Mouse (Mus musculus) bone marrow macrophage, adult 2 months (primary cell): Measurements from ENCODE around the gene Krt71. TPM values are rescaled to one million over a fixed set of nuclear protein-coding genes. Genes with fewer than 3 reads are reported as not detected.
A peak's percentile ranks its signal among the peaks of the same experiment; 100 is the strongest.

Source experiments
- H3K27ac ChIP-seq: 2 replicates; pipeline ENCODE4 v1.5.1; 2012; ENCODE audit warnings: low read depth, low read length; ENCODE audit not compliant: insufficient read depth
- H3K4me1 ChIP-seq: 2 replicates; pipeline ENCODE4 v1.6.1; 2012; ENCODE audit warnings: low read length; ENCODE audit not compliant: control insufficient read depth, insufficient read depth
- H3K4me3 ChIP-seq: 2 replicates; pipeline ENCODE4 v1.5.1; 2012; ENCODE audit warnings: mild to moderate bottlenecking, low read length, moderate library complexity; ENCODE audit not compliant: insufficient read depth
- CTCF ChIP-seq: IDR thresholded peaks from 2 replicates; pipeline ENCODE4 v1.5.1; 2012; ENCODE audit warnings: low read depth, mild to moderate bottlenecking, low read length, moderate library complexity
- POLR2A ChIP-seq: IDR thresholded peaks from 2 replicates; pipeline ENCODE4 v1.6.1; 2012; ENCODE audit warnings: mild to moderate bottlenecking, low read depth, low read length, borderline replicate concordance
- polyA plus RNA-seq: library from polyadenylated mRNA; stranded (reverse); fragments of >200 nt; gene quantifications from 2 replicates; pipeline ENCODE4 v1.2.4, GENCODE M21; 2012; ENCODE audit not compliant: missing spikeins, insufficient read depth, insufficient read length

Gene Krt71
- not detected in 2 replicates for polyA plus RNA-seq

DNA sequence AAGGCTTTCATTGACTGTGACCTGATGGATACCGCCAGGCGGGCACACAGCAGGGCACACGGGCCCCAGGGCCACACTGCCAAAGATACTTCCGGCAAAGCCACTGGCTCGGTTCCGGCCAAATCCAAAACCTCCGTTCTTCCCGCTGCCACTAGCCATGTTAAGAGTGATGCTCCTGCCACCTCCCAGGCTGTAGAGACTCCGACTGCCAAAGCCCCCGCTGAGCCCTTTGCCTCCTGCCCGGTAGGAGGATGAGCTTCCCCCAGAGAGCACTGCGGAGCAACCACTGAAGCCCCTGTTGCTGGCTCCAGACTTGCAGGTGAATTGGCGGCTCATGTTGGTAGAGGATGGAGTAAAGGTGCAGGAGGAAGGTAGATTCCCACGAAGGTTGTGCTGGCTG lies at the start of gene Krt71:
TSS of gene Krt71 (minus strand) at position 399 of the 400 bp plus-strand sequence.
- no peak within 1 kb of the TSS for H3K4me3 ChIP-seq
- TF ChIP-seq CTCF: no peak
- no peak for TF ChIP-seq POLR2A
- no peak within 1 kb of the TSS for H3K27ac ChIP-seq

DNA sequence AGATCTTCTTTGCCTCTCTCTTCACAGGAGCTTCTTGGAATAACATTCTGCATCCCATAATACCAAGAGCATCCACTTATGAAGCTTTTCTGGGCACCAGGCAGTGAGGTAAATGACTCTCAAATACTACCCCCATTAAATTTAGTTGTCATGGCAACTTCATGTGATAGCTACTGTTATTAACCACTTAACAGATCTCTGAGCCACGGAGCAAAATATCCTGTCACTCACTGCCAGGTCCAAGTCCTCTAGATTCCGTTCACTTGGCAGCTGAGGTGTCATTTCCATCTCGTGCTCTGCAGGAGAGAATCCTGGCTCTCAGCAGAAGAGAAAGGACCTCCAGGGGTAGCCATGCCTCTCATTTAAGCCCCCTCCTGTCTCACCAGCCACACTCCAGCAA lies 48.0 kb upstream of the Krt71 start:
- TF ChIP-seq POLR2A (no peak), CTCF (no peak)
- H3K4me1 ChIP-seq: no peaks in the 10 kb centered on the region
- H3K4me3 ChIP-seq: no peak overlapping the region
- H3K27ac ChIP-seq: no peak overlapping the region

More for the DNA sequence above, at the start of gene Krt71:
- no peaks in the 10 kb centered on the region for H3K4me1 ChIP-seq

DNA sequence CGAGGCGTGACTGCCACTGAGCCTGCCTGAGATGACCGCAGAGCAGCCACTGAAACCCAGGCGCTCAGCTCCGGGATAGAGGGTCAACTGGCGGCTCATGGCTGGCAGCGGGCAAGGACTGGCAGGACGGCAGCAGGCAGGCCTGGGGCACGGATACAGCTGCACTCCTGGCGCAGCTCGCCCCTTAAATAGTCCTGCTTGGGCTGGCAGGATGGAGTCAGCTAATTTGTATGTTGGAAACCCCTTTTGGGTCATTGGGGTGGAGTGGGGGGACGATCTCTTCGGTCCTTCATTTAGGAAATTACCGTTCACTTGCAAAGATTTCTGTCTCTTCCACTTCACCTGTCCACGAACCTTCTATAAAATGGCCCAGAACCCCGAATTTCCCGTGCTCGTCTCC lies 43.5 kb upstream of the Krt71 start, which contains the start of gene Krt72:
TSS of gene Krt72 (minus strand) at position 101 of the 400 bp plus-strand sequence.
- Histone ChIP-seq H3K27ac (no peak within 1 kb of the TSS), H3K4me1 (no peaks in the 10 kb centered on the region), H3K4me3 (no peak within 1 kb of the TSS)
- no peak for TF ChIP-seq CTCF
- no peak for TF ChIP-seq POLR2A

DNA sequence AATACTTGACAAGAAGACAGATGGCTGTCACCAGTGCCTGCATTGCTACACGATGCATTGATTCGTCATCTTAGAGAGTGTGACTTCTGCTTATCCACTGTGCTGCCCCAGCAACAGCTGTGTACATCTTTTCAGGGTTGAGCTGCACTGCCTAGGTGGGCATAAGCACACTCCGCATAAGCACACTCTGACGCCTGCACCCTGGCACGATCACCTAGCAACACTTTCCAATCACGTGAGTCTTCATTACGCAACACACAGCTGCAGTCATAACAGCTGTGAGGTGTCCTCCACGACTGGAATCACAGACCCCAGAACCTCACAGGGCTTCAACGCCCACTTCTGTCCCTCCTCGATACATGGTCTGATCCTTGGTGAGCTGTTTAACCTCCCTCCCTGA lies 30.5 kb upstream of the Krt71 start:
- no peak overlapping the region for H3K27ac ChIP-seq
- no peak for TF ChIP-seq POLR2A
- no peak for TF ChIP-seq CTCF
- no peaks in the 10 kb centered on the region for H3K4me1 ChIP-seq
- H3K4me3 ChIP-seq: no peak overlapping the region

DNA sequence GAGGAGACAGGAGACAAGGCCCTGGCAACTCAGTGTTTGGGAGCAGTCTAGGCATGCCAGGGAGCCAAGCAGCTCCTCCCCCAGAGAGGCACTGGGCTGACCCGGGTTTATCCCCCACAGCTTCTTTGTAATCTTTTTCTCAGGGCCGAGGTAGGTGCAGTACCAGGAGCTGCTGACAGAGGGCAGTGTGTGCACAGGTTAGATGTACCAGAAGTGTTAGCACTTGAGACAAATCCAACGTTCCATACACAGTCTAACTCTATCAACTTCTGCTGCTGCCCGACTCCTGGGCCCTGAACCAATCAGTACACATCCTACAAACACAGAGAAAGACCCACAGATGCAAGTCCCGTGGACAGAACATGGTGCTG lies 29.8 kb upstream of the Krt71 start:
- Histone ChIP-seq H3K4me3 (no peak overlapping the region), H3K27ac (no peak overlapping the region), H3K4me1 (no peaks in the 10 kb centered on the region)
- TF ChIP-seq POLR2A: no peak
- TF ChIP-seq CTCF: 0 out of 2 replicates have a peak, but pooled peaks have one; percentile 36

DNA sequence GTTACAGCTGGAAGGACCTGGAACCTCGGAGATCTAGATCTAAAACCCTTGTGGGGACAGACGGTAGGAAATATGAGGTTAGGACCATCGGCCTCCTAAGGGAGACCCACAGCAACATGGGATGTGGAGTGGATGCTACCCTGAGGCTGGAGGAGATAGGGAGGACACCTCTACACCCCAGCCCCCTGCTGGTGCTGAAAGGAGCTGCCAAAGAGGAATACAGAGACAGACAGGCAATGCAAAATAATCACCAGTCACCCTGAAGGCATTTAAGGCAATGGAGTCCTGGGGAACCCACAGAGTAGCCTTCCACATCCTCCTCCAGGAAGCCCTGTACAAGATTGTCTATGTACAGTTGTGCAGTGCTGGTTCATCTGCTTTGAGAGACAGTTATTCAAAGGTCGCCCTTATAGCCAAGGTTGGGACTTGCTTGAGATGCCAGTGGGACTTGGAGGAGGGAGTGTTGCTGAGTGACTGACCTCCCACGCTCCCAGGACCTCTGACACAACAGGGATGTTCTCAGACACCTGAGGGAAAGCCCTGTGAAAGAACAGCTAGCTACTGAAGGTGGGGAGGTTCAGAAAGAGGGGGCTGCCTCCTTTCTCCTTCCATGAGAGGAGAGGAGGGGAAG lies 29.3 kb upstream of the Krt71 start:
- TF ChIP-seq POLR2A (no peak), CTCF (0 out of 2 replicates have a peak, but pooled peaks have one; percentile 15)
- Histone ChIP-seq H3K4me3 (no peak overlapping the region), H3K27ac (no peak overlapping the region), H3K4me1 (no peaks in the 10 kb centered on the region)

DNA sequence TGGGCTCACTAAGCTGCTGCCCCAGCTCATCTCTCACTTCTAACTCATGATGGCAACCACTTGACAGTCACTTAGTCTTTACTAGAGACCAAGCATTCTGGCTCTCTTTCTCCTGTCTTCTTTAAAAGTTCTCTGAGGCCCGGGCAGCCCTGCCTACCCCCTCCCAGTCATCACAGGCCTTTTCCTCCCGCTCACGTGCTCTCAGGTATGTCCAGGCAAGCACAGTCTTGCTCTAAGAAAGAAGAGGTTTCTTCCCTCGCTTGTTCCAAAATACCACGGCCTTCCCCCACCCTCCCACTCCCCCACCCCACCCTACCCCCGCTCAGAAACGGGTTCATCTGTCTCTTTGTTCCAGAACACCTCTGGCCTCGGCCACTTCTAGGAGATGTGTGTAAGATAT lies 27.3 kb upstream of the Krt71 start:
- no peaks in the 10 kb centered on the region for H3K4me1 ChIP-seq
- H3K27ac ChIP-seq: no peak overlapping the region
- TF ChIP-seq POLR2A: no peak
- TF ChIP-seq CTCF: no peak
- no peak overlapping the region for H3K4me3 ChIP-seq

DNA sequence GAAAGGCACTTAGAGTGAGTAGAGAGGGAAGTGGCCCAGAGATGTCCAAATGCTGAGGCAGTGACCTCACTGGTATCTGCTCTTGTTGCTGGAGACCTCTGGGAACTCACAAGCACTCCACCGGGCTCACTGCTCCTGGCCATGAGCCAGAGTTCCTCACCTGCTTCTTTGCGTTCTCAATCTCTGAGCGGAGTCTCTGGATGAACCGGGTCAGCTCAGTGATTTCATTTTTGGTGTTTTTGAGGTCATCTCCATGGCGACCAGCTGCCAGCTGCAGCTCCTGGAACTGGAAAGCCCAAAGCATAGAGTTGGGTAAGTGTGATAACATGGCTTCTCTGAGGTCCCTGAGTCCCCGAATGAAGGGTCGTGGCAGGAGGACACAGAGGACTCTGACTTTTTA lies 5.1 kb downstream of the Krt71 start:
- Histone ChIP-seq H3K4me1 (no peaks in the 10 kb centered on the region), H3K4me3 (no peak overlapping the region), H3K27ac (no peak overlapping the region)
- TF ChIP-seq CTCF: no peak
- TF ChIP-seq POLR2A: no peak

DNA sequence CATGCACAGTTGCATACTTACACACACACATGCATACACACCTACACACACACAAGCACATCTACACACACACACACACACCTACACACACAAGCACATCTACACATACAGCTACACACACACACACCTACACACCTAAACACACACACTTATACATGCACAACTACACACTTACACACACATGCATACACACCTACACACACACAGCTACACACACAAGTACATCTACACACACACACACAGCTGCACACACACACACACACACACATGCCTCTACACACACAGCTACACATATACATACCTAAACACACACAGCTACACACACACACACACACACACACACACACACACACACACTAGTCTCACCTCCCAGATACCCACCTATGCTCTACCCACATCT lies 12.3 kb downstream of the Krt71 start:
- H3K4me3 ChIP-seq: no peak overlapping the region
- TF ChIP-seq POLR2A (no peak), CTCF (no peak)
- no peaks in the 10 kb centered on the region for H3K4me1 ChIP-seq
- no peak overlapping the region for H3K27ac ChIP-seq

DNA sequence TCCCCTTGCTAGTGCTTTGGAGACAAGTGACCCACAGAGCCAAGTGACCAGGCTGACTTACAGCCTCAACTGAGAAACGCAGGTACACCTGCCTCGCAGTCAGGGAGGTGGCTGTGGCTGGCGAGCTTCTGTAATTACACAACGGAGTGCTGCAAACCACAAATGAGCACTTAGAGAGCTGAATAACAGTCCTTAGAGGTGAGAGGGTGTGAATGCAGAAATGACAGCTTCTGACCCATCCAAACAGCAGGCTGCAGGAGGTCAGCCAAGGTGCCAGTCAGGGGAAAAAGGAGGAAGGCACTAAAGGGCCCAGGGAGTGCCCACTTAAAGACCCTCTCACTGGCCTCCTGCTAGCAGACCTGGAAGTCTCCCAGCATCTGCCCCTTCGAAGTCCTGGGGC lies 18.2 kb downstream of the Krt71 start:
- Histone ChIP-seq H3K4me3 (no peak overlapping the region), H3K27ac (no peak overlapping the region), H3K4me1 (no peaks in the 10 kb centered on the region)
- TF ChIP-seq CTCF: no peak

DNA sequence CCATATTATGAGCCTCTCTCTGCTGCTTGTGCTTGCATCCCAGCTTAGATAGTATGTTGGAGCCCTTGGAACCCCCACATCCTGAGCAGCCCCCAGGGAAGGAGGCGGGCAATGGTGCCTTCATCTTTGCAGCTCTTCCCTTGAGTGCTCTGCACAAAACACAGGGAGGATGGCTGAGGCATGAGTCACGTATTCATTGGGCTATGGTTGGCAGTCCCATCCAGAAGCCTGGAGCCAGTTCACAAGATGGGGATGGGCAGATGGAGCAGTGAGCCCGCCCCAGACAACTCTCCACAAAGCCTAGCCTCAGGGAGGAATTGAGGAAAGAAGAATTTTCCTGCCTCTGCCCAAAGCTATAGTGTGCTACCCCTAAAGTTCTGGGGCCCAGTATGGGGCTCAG lies 27.1 kb downstream of the Krt71 start:
- Histone ChIP-seq H3K27ac (no peak overlapping the region), H3K4me3 (no peak overlapping the region), H3K4me1 (no peaks in the 10 kb centered on the region)
- TF ChIP-seq POLR2A: no peak
- no peak for TF ChIP-seq CTCF
